Mouse (Mus musculus) embryonic stem cell, embryonic (primary cell): ENCODE measurements around the gene Sprn.

Experiments used
- CTCF ChIA-PET, 4 experiments: fragments of 300-600 bp in 2 of 4; fragments of 350-600 bp in 2 of 4; sonication (Branson Sonifier 250); formaldehyde crosslinking; loops; one replicate each; lab custom pipeline; 2022; ENCODE audit warnings: inconsistent platforms in 2 of 4; lab: Charles Lee
- POLR2A ChIA-PET, 4 experiments: fragments of 300-600 bp in 2 of 4; fragments of 350-600 bp in 2 of 4; sonication (Branson Sonifier 250); formaldehyde crosslinking; loops; one replicate each; lab custom pipeline; 2022; ENCODE audit warnings: antibody characterized with exemption in 4 of 4, inconsistent platforms in 1 of 4; lab: Charles Lee

Gene Sprn

GRCm38 (mm10) chr7:140154218-140154927, at the start of gene Sprn:
Gene Sprn, minus strand, starts transcription at chr7:140154877.
- POLR2A ChIA-PET, result interaction anchor here in 1 of 4 experiments (0.6 to 2.4 kb wide), 4 partner anchors 13 to 146 kb away, joined by 3 to 12 read pairs (median 4); partner anchors contain the start of gene Mtg1
- CTCF ChIA-PET, result interaction anchor here in 2 of 4 experiments (0.7 kb wide), 2 partner anchors 10 to 75 kb away, joined by 3 read pairs; no protein-coding TSS in a partner anchor

GRCm38 (mm10) chr7:140201090-140201489, 46.4 kb upstream of the Sprn start:
- ChIA-PET CTCF (interaction anchor here in 2 of 4 experiments (0.7 kb wide), 2 partner anchors 13 kb away, joined by 3 to 4 read pairs; no protein-coding TSS in a partner anchor), POLR2A (no interaction called here)

- POLR2A ChIA-PET, result no interaction called here
These were observed 41.3 kb upstream of the Sprn start for GRCm38 (mm10) chr7:140196002-140196401.

GRCm38 (mm10) chr7:140194031-140194430, 39.4 kb upstream of the Sprn start:
- ChIA-PET CTCF (no interaction called here), POLR2A (no interaction called here)

More at GRCm38 (mm10) chr7:140196002-140196401, 41.3 kb upstream of the Sprn start:
- CTCF ChIA-PET, result interaction anchor here in 2 of 4 experiments (0.6 to 1.7 kb wide), 2 partner anchors 8 to 624 kb away, joined by 6 to 13 read pairs; no protein-coding TSS in a partner anchor

GRCm38 (mm10) chr7:140192851-140193250, 38.2 kb upstream of the Sprn start:
- ChIA-PET POLR2A (interaction anchor here in 1 of 4 experiments (1.1 kb wide), 1 partner anchor 17 kb away, joined by 3 read pairs; no protein-coding TSS in a partner anchor), CTCF (interaction anchor here in 1 of 4 experiments (0.6 kb wide), 1 partner anchor 12 kb away, joined by 5 read pairs; no protein-coding TSS in a partner anchor)

GRCm38 (mm10) chr7:140192445-140192844, 37.8 kb upstream of the Sprn start:
- ChIA-PET CTCF (interaction anchor here in 1 of 4 experiments (0.6 kb wide), 1 partner anchor 12 kb away, joined by 5 read pairs; no protein-coding TSS in a partner anchor), POLR2A (interaction anchor here in 1 of 4 experiments (1.1 kb wide), 1 partner anchor 17 kb away, joined by 3 read pairs; no protein-coding TSS in a partner anchor)

- POLR2A ChIA-PET, result no interaction called here
- CTCF ChIA-PET, result no interaction called here
These were observed 35.8 kb upstream of the Sprn start for GRCm38 (mm10) chr7:140190435-140190834.

- POLR2A ChIA-PET, result interaction anchor here in 2 of 4 experiments (0.5 to 1.5 kb wide), 4 partner anchors 17 to 633 kb away, joined by 3 to 4 read pairs (median 3); no protein-coding TSS in a partner anchor
These were observed 34.0 kb upstream of the Sprn start for GRCm38 (mm10) chr7:140188391-140189328.

GRCm38 (mm10) chr7:140187721-140188390, 33.2 kb upstream of the Sprn start:
- ChIA-PET CTCF (interaction anchor here (0.5 to 3.0 kb wide), 59 partner anchors 9 to 882 kb away, joined by 3 to 23 read pairs (median 4); partner anchors contain the start of genes Zfp941 (in 2 of the 4), Olfr523 (in 1 of the 4), Psmd13 (in 1 of the 4) and Sirt3 (in 1 of the 4)), POLR2A (interaction anchor here in 3 of 4 experiments (0.6 to 1.5 kb wide), 4 partner anchors 16 to 633 kb away, joined by 3 to 7 read pairs (median 4); no protein-coding TSS in a partner anchor)

More at GRCm38 (mm10) chr7:140188391-140189328, 34.0 kb upstream of the Sprn start:
- CTCF ChIA-PET, result interaction anchor here (0.6 to 3.0 kb wide), 57 partner anchors 8 to 1101 kb away, joined by 3 to 23 read pairs (median 4); partner anchors contain the start of genes Olfr523 (in 1 of the 4), Psmd13 (in 1 of the 4), Sirt3 (in 1 of the 4) and Zfp941 (in 1 of the 4)

GRCm38 (mm10) chr7:140186646-140187620, 32.3 kb upstream of the Sprn start:
- POLR2A ChIA-PET, result interaction anchor here in 2 of 4 experiments (0.6 to 1.2 kb wide), 3 partner anchors 210 to 618 kb away, joined by 3 to 7 read pairs (median 3); no protein-coding TSS in a partner anchor
- CTCF ChIA-PET, result interaction anchor here (0.5 to 3.0 kb wide), 38 partner anchors 9 to 872 kb away, joined by 3 to 23 read pairs (median 4); partner anchors contain the start of genes Echs1 (in 1 of the 4), Olfr523 (in 1 of the 4) and Zfp941 (in 1 of the 4)

GRCm38 (mm10) chr7:140184206-140184605, 29.5 kb upstream of the Sprn start:
- ChIA-PET CTCF (no interaction called here), POLR2A (no interaction called here)

- POLR2A ChIA-PET, result no interaction called here
- CTCF ChIA-PET, result interaction anchor here in 1 of 4 experiments (0.7 kb wide), 1 partner anchor 12 kb away, joined by 5 read pairs; no protein-coding TSS in a partner anchor
These were observed 26.0 kb upstream of the Sprn start for GRCm38 (mm10) chr7:140180692-140181091.

GRCm38 (mm10) chr7:140179176-140179575, 24.5 kb upstream of the Sprn start:
- ChIA-PET POLR2A (no interaction called here), CTCF (no interaction called here)

GRCm38 (mm10) chr7:140172936-140173335, 18.3 kb upstream of the Sprn start, which contains the start of gene Olfr523:
Gene Olfr523, plus strand, starts transcription at chr7:140173217.
- POLR2A ChIA-PET, result interaction anchor here in 1 of 4 experiments (1.5 kb wide), 1 partner anchor 787 kb away, joined by 3 read pairs; no protein-coding TSS in a partner anchor
- CTCF ChIA-PET, result interaction anchor here in 2 of 4 experiments (1.4 to 2.4 kb wide), 2 partner anchors 15 to 16 kb away, joined by 6 to 17 read pairs; no protein-coding TSS in a partner anchor

GRCm38 (mm10) chr7:140170863-140171262, 16.2 kb upstream of the Sprn start:
- CTCF ChIA-PET, result interaction anchor here in 2 of 4 experiments (0.6 to 2.4 kb wide), 2 partner anchors 17 kb away, joined by 4 to 17 read pairs; no protein-coding TSS in a partner anchor

GRCm38 (mm10) chr7:140169386-140169785, 14.7 kb upstream of the Sprn start:
- CTCF ChIA-PET, result no interaction called here

More at GRCm38 (mm10) chr7:140170863-140171262, 16.2 kb upstream of the Sprn start:
- POLR2A ChIA-PET, result interaction anchor here in 2 of 4 experiments (0.5 to 1.3 kb wide), 3 partner anchors 25 to 680 kb away, joined by 3 to 4 read pairs (median 4); partner anchors contain the start of gene Mtg1 (in 1 of the 2)

More at GRCm38 (mm10) chr7:140169386-140169785, 14.7 kb upstream of the Sprn start:
- POLR2A ChIA-PET, result no interaction called here
